Mouse (Mus musculus) CH12.LX (cell line): ENCODE measurements around the gene Nxpe5.

Experiments used
- CHD2 ChIP-seq: IDR thresholded peaks from 2 replicates; pipeline ENCODE4 v1.6.1; 2011; ENCODE audit warnings: low read length, improper control_type of control experiment
- CTCF ChIP-seq, 2 experiments: IDR thresholded peaks in 1 of 2; conservative IDR thresholded peaks in 1 of 2; 2 replicates each; pipeline ENCODE4 v1.5.1; 2011 to 2012; ENCODE audit warnings: low read depth in 2 of 2, low read length in 2 of 2, improper control_type of control experiment in 1 of 2, inconsistent platforms in 1 of 2, mild to moderate bottlenecking in 1 of 2, moderate library complexity in 1 of 2
- EP300 ChIP-seq: IDR thresholded peaks from 2 replicates; pipeline ENCODE4 v1.6.1; 2011; ENCODE audit warnings: low read length, improper control_type of control experiment
- MAFK ChIP-seq: IDR thresholded peaks from 2 replicates; pipeline ENCODE4 v1.6.1; 2011; ENCODE audit warnings: low read length, improper control_type of control experiment; ENCODE audit not compliant: insufficient replicate concordance
- MAX ChIP-seq: IDR thresholded peaks from 2 replicates; pipeline ENCODE4 v1.6.1; 2011; ENCODE audit warnings: low read length, improper control_type of control experiment
- MAZ ChIP-seq: IDR thresholded peaks from 2 replicates; pipeline ENCODE4 v1.6.1; 2012; ENCODE audit warnings: low read depth, mild to moderate bottlenecking, inconsistent platforms, low read length, improper control_type of control experiment, moderate library complexity
- POLR2A ChIP-seq: IDR thresholded peaks from 2 replicates; pipeline ENCODE4 v1.6.1; 2011; ENCODE audit warnings: low read depth, mild to moderate bottlenecking, improper control_type of control experiment, low read length
- RAD21 ChIP-seq: IDR thresholded peaks from 2 replicates; pipeline ENCODE4 v1.6.1; 2011; ENCODE audit warnings: low read depth, mild to moderate bottlenecking, low read length, improper control_type of control experiment, moderate library complexity
- ZC3H11A ChIP-seq: IDR thresholded peaks from 2 replicates; pipeline ENCODE4 v1.6.1; 2012; ENCODE audit warnings: low read depth, mild to moderate bottlenecking, inconsistent platforms, low read length, improper control_type of control experiment

GRCm38 (mm10) chr5:138258078-138258477 lies 32.4 kb downstream of the Nxpe5 start:
- TF ChIP-seq POLR2A (no peak), MAFK (no peak), MAZ (no peak), RAD21 (no peak), ZC3H11A (no peak), EP300 (no peak), MAX (no peak), CTCF (conservative IDR thresholded peaks at IDR 0.05 in 1 of 2, IDR thresholded peaks at IDR 0.05 in 1 of 2; ENCODE audit: low read depth in 2 of 2, low read length in 2 of 2) (no peak), CHD2 (no peak)
